Mouse (Mus musculus) liver, embryonic 14.5 days (tissue): Measurements from ENCODE around the gene Ammecr1. TPM values are rescaled to one million over a fixed set of nuclear protein-coding genes. Genes with fewer than 3 reads are reported as not detected.

Experiments
- ATAC-seq: fragments of 200-750 bp; cut with Nextera tagmentation; 2 replicates; pipeline ENCODE4 v1.8.0; 2017; ENCODE audit warnings: moderate number of reproducible peaks, mild to moderate bottlenecking, moderate library complexity; ENCODE audit not compliant: insufficient read depth
- DNase-seq, 3 experiments: peaks; one replicate each; pipeline ENCODE4 v3.0.0-alpha.2; 2012 to 2013; ENCODE audit warnings: low read depth in 3 of 3, low spot score in 3 of 3
- H3K27ac ChIP-seq: fragments of 300-500 bp; sonication (generic); 2 replicates; pipeline ENCODE4 v1.5.1; 2014; ENCODE audit warnings: moderate library complexity, mild to moderate bottlenecking, control low read depth, inconsistent platforms
- H3K27me3 ChIP-seq: fragments of 300-500 bp; sonication (generic); 2 replicates; pipeline ENCODE4 v1.6.1; 2014; ENCODE audit warnings: mild to moderate bottlenecking, low read length, moderate library complexity; ENCODE audit not compliant: control insufficient read depth, insufficient read depth
- H3K36me3 ChIP-seq: fragments of 300-500 bp; sonication (generic); replicated peaks from 2 replicates; pipeline ENCODE4 v1.6.1; 2014; ENCODE audit warnings: low read depth; ENCODE audit not compliant: control insufficient read depth, insufficient read depth
- H3K4me1 ChIP-seq, 2 experiments: fragments of 200-500 bp in 1 of 2; fragments of 300-500 bp in 1 of 2; sonication (generic) in 1 of 2; replicated peaks; 2 replicates each; pipeline ENCODE4 v1.6.1; 2012 to 2014; ENCODE audit warnings: antibody characterized with exemption in 1 of 2, inconsistent platforms in 1 of 2, low read length in 1 of 2; ENCODE audit not compliant: control insufficient read depth in 2 of 2, insufficient read depth in 2 of 2
- H3K4me2 ChIP-seq: fragments of 300-500 bp; sonication (generic); 2 replicates; pipeline ENCODE4 v1.6.1; 2014; ENCODE audit warnings: low read depth, mild to moderate bottlenecking, control low read depth, moderate library complexity
- H3K4me3 ChIP-seq, 2 experiments: fragments of 200-500 bp in 1 of 2; fragments of 300-500 bp in 1 of 2; sonication (generic) in 1 of 2; 2 replicates each; pipeline ENCODE4 v1.5.1; 2012 to 2014; ENCODE audit warnings: low read depth in 2 of 2, low read length in 2 of 2, mild to moderate bottlenecking in 2 of 2, control low read depth in 1 of 2, inconsistent platforms in 1 of 2, moderate library complexity in 1 of 2; ENCODE audit not compliant: insufficient read depth in 1 of 2
- H3K9ac ChIP-seq: fragments of 300-500 bp; sonication (generic); replicated peaks from 2 replicates; pipeline ENCODE4 v1.6.1; 2014; ENCODE audit warnings: mild to moderate bottlenecking, control low read depth, moderate library complexity
- H3K9me3 ChIP-seq: fragments of 300-500 bp; sonication (generic); 2 replicates; pipeline ENCODE4 v1.6.1; 2016; ENCODE audit warnings: low read length, mixed read lengths; ENCODE audit not compliant: control insufficient read depth
- CTCF ChIP-seq: IDR thresholded peaks from 2 replicates; pipeline ENCODE4 v1.5.1; 2016; ENCODE audit warnings: antibody characterized with exemption, low read depth, control low read depth
- EP300 ChIP-seq: IDR thresholded peaks from 2 replicates; pipeline ENCODE4 v1.6.1; 2016; ENCODE audit warnings: antibody characterized with exemption, low read depth
- WGBS: fragments of 180-500 bp; shearing (Covaris S2); extraction: QIAGEN DNeasy Blood & Tissue Kit; methylation state at CpG from one replicate; pipeline ENCODE4 v1.1.7; 2014; ENCODE audit not compliant: insufficient replicate concordance; 5-methylcytosine and 5-hydroxymethylcytosine counted together
- polyA plus RNA-seq, 2 experiments: library from polyadenylated mRNA; depleted of rRNA in 1 of 2; stranded (reverse) in 1 of 2; unstranded in 1 of 2; fragments of >200 nt; fragmentation: Nextera tagmentation in 1 of 2; extraction: Ambion mirVana in 1 of 2; gene quantifications; 2 replicates each; pipeline versions ENCODE4 v1.2.1 to v1.2.3; 2012 to 2014

The Ammecr1 gene
- polyA plus RNA-seq, 2 experiments: 5.0 to 12.8 TPM

DNA sequence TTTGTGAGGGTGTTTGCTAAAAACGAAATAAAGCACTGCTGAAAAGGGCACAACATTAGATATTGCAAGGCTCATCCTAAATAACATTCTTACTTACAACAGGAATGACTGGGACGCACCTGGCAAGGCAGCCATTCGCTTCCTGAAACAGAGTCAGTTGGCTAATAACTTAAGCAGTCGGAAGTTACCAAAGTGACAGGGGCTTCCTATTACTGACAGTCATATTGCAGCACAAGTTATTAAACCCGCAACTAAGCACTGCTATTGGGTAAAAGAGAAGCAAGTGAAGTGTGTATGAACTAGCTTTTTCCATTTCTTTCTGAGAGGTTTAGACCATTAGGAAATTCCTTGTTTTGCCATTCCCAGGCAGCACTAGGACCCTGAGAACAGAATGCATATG is 84.3 kb downstream of the Ammecr1 start:
- H3K27ac ChIP-seq: no peak overlapping the region
- H3K4me1 ChIP-seq: no peaks in the 10 kb centered on the region
- H3K9ac ChIP-seq: no peak overlapping the region
- H3K4me3 ChIP-seq: no peak overlapping the region
- DNase-seq (no peak), ATAC-seq (no peak)
- no peaks in the 10 kb centered on the region for H3K9me3 ChIP-seq
- no peaks in the 10 kb centered on the region for H3K36me3 ChIP-seq
- TF ChIP-seq EP300 (no peak), CTCF (no peak)
- WGBS: 67% methylated on average over 5 of the region's 5 CpGs
- no peaks in the 10 kb centered on the region for H3K27me3 ChIP-seq
- H3K4me2 ChIP-seq: no peak overlapping the region

DNA sequence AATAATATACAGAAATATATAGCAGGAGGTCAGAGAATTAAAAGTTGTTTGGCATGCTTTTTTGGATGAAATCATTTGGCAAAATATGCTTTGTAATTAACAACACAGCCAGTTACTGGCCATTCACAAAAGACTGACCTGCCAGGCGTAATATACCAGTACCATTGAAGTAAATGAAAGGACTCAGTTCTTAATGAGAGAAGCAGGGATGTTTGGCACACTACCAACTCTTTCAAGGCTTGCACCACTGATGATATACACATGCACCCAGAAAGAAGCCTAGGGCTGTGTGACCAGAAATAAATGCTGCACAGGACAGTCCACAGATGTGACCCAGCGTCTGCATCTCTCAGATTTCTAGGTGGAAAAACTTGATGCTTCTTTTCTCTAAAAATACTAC is 96.7 kb downstream of the Ammecr1 start:
- Histone ChIP-seq H3K9me3 (no peaks in the 10 kb centered on the region), H3K27ac (no peak overlapping the region), H3K4me1 (no peaks in the 10 kb centered on the region), H3K27me3 (no peaks in the 10 kb centered on the region), H3K4me2 (no peak overlapping the region), H3K36me3 (no peaks in the 10 kb centered on the region), H3K4me3 (no peak overlapping the region), H3K9ac (no peak overlapping the region)
- no peak for ATAC-seq
- WGBS: 85% methylated on average over 2 of the region's 2 CpGs
- DNase-seq: no peak
- TF ChIP-seq CTCF (no peak), EP300 (no peak)

DNA sequence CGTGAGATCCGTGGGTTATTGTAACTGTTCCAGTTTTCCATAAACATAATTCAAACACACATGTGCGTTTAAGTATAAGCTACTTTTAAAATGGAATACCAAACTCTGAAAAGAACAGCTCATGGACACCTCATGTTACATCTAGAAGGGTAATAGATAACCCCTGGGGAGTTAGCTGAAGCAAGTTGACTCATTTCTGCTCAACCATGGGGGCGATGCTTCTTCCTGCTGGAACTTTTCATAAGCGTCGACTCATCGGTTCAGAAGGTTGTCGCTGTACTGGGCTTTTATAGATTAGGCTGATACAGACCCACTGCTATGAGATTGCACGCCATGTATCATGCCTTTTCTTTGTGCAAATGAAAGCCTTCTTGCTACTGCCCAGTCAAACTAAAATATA is 118.5 kb downstream of the Ammecr1 start:
- no peak overlapping the region for H3K9ac ChIP-seq
- 79% methylated on average over 9 of the region's 9 CpGs for WGBS
- ATAC-seq (no peak), DNase-seq (no peak)
- no peak overlapping the region for H3K27ac ChIP-seq
- H3K9me3 ChIP-seq: no peaks in the 10 kb centered on the region
- H3K36me3 ChIP-seq: no peaks in the 10 kb centered on the region
- no peak overlapping the region for H3K4me3 ChIP-seq
- no peaks in the 10 kb centered on the region for H3K27me3 ChIP-seq
- no peak overlapping the region for H3K4me2 ChIP-seq
- no peaks in the 10 kb centered on the region for H3K4me1 ChIP-seq
- no peak for TF ChIP-seq CTCF
- no peak for TF ChIP-seq EP300

DNA sequence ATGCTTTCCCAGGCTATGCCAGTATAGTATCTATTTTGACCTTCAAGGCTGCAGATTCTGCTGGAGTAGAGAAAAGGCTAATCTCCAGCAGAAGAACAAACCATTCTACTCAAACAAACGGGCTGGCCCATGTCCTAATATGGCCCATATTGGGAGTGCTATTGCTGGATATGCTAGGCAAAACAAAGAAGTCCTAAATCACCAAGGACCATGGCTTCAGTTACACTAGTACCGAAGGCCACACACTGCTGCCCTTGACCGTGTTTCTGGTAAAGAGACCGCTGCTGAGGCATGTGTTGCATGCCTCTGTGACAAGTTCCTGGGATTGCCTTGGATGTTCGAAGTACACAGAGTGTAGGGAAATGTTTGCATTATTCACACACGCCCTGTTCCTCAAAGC is 120.3 kb downstream of the Ammecr1 start:
- no peak for ATAC-seq
- 75% methylated on average over 6 of the region's 6 CpGs for WGBS
- no peaks in the 10 kb centered on the region for H3K9me3 ChIP-seq
- no peak for TF ChIP-seq CTCF
- TF ChIP-seq EP300: no peak
- no peak overlapping the region for H3K27ac ChIP-seq
- no peak overlapping the region for H3K9ac ChIP-seq
- no peaks in the 10 kb centered on the region for H3K36me3 ChIP-seq
- no peak for DNase-seq
- H3K4me1 ChIP-seq: no peaks in the 10 kb centered on the region
- H3K27me3 ChIP-seq: no peaks in the 10 kb centered on the region
- no peak overlapping the region for H3K4me2 ChIP-seq
- no peak overlapping the region for H3K4me3 ChIP-seq

DNA sequence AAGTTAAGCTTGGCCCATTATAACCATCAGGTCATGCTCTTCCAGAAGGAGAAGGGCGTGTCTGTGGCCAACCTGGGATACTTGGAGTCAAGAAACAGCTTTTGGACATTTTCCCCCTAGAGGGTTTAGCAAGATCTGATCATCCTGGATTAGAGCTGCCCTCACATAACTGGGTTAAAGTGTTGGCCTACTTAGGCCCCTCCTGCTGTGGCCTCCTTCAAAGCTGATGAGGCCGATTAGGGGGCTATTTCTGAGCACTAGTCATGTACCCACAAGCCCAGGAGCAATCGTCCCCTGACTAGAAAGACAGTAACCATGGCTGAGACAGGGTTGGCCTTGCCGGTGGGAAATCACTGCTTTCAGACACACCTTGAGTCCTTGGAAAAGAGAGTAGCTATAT is 124.6 kb downstream of the Ammecr1 start:
- Histone ChIP-seq H3K9ac (no peak overlapping the region), H3K4me3 (no peak overlapping the region), H3K9me3 (no peaks in the 10 kb centered on the region), H3K4me2 (no peak overlapping the region), H3K27ac (no peak overlapping the region), H3K4me1 (no peaks in the 10 kb centered on the region), H3K27me3 (no peaks in the 10 kb centered on the region), H3K36me3 (no peaks in the 10 kb centered on the region)
- TF ChIP-seq EP300 (no peak), CTCF (no peak)
- ATAC-seq (no peak), DNase-seq (no peak)
- 79% methylated on average over 4 of the region's 4 CpGs for WGBS
